Mouse (Mus musculus) thymus, postnatal 14 days (tissue): Measurements from ENCODE around the gene Ptprg.

ENCODE experiments used
- DNase-seq: peaks from one replicate; pipeline ENCODE4 v3.0.0; 2021

Gene Ptprg

DNA sequence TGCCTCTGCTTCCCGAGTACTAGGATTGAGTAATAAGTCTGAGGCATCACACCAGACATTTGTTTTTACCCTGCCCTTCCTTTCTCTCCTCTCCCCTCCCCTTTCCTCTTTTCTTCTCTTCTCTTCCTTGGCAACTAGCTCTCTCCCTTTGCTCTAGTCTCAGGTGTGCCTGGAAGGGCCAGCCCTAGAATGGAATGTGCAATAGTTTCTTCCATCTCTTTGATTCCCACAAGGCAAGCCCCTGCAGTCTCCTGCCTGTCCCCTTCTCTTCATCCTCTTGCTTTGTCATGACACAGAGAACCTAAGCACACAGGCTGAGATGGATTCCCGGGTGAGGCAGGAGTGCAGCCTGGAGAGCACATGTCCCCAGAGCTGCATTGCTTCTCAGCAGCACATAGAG lies 512.4 kb downstream of the Ptprg start:
- no peak for DNase-seq

- DNase-seq = no peak
Measured at GRCm38 (mm10) chr14:12069707-12070106, 516.4 kb downstream of the Ptprg start.

DNA sequence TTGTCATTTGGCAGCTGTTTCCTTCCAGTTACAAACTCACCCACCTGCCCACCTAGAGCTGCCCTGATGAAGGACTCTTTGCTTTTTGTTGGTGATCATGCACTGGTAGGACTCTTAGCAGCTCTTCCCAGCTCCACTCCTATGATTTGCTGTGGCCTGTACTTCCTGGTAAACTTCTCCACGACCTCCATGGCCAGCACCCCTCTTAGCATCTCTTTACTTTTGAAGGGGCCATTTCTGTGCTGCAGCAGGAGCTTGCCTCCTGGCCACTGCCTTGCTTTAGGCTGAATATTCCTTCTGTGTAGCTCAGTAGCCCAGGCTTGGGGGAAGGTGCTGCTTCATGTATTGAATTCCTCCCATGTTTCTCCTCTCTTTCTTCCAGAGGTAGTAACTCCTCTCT lies 517.0 kb downstream of the Ptprg start:
- no peak for DNase-seq

DNA sequence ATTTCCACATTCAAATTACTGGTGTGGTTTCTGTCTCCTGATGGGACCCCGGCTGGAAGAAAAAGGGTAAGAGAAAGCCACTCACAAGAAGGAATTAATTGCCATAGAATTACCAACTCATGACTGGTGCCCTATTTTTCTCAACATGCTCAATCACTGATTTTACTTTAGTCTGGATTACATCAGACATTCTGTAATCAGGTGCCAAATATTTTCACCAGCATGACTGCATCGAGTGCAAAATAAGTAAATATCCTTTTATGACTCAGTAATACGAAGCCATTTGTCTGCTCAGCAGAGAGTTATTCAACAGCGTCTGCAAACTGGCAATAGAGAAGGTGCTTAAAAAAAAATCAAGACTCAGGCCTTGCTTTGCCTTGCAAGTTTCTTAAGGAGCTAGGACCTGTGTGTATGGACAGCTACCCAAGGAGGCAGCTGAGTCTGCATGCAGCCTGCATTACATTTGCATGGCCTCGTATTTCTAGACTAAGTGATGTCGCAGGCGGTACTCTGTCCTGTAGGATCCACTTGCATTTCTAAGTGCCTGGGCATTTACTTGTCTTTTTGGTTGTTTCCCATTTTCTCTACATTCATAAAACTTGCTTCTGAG lies 517.6 kb downstream of the Ptprg start:
- no peak for DNase-seq

GRCm38 (mm10) chr14:12072026-12072861 lies 518.9 kb downstream of the Ptprg start:
- no peak for DNase-seq

DNA sequence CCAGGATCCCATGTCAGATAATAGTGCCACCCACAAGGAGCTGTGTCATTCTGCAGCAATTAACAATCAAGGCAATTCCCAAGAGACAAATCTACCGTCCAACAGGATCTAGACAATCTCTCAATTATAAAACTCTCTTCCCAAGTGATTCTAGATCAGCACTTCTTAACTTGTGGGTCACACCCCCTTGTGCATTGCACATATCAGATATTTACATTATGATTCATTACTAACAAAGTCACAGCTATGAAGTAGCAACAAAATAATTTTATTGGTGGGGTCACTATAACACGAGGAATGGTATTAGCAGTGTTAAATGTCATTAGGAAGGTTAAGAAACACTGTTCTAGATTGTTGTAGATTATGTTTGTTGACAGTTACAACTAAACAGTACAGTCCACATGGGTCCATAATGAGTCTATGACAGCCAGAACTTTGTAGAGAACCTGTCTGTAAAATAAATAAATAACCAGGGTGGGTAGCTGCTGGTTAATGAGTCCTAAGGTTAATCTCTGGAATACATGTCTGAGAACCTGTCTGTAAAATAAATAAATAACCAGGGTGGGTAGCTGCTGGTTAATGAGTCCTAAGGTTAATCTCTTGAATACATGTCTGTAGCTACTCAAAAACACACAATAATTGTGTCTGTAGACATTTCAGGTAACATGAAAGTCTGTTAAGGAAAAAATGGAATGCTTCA lies 520.2 kb downstream of the Ptprg start:
- no peak for DNase-seq

- DNase-seq = no peak
Measured at GRCm38 (mm10) chr14:12077193-12077592, 523.9 kb downstream of the Ptprg start.

GRCm38 (mm10) chr14:12079250-12079649 lies 525.9 kb downstream of the Ptprg start:
- DNase-seq = no peak

- no peak for DNase-seq
Measured at GRCm38 (mm10) chr14:12079833-12080401, 526.6 kb downstream of the Ptprg start.

GRCm38 (mm10) chr14:12082131-12082921 lies 529.0 kb downstream of the Ptprg start:
- no peak for DNase-seq

DNA sequence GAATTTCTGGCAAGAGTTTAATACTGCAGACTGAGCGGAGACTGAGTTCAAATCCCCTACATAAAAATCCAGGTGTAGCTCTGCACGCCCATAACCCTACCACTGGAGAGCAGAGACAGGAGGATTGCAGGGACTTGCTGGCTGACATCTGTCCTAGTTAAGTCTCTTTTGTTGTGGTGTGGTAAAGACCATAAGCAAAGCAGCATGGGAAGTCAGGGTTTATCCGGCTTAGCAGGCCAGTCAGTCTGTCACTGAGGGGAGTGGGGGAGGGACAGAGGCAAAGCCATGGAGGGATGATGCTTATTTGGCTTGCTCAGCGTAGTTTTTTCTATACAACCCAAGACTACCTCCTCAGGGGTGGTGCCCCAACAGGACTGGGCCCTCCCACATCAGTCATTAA lies 530.7 kb downstream of the Ptprg start:
- DNase-seq = no peak

GRCm38 (mm10) chr14:12085078-12085477 lies 531.7 kb downstream of the Ptprg start:
- DNase-seq = no peak

GRCm38 (mm10) chr14:12086167-12086566 lies 532.8 kb downstream of the Ptprg start:
- DNase-seq = no peak

- DNase-seq = no peak
Measured at GRCm38 (mm10) chr14:12089954-12090353, 536.6 kb downstream of the Ptprg start.

GRCm38 (mm10) chr14:12091730-12092129 lies 538.4 kb downstream of the Ptprg start:
- no peak for DNase-seq

GRCm38 (mm10) chr14:12099390-12100333 lies 546.3 kb downstream of the Ptprg start:
- DNase-seq = no peak

DNA sequence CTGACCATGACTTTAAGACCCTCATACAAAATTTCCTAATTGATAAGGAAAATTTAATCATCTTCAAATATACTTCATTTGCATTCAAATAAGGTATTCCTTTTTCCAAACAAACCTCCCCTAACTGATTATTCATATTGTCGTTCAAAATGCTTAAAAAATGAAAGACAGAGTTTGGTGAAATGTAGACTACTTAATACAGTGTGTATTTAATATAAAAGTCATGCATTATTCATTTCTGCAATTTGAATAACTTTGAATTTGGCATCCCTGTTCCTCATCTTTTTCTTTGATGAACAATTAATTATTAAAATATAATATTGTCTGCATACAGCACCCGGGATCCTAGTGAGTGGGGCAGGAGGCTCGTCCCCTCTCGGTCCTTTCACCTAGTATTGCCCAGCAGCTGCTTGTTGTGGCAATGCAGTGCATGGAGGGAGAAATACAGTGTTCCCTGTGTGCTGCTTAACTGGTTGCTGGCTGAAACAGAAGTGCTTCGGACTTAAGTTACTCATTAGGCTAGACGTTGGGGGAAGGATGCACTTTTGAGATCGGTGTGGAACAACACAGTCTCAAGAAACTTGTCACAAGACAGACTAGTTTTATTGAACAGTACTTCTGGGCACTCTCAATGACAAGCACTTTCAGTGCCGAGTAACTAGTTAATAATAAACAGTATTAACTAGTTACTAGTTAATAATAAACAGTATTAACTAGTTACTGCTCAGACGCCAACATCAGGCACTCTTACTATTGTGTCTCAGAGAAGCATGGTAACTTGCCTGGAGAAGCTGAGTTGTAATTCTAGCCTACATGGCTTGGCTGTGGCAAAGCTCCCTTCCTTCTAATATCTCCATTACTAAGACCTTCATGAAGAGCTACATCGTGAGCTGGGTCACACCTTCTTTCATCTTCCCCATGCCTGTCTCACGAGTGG lies 549.3 kb downstream of the Ptprg start:
- DNase-seq = no peak

DNA sequence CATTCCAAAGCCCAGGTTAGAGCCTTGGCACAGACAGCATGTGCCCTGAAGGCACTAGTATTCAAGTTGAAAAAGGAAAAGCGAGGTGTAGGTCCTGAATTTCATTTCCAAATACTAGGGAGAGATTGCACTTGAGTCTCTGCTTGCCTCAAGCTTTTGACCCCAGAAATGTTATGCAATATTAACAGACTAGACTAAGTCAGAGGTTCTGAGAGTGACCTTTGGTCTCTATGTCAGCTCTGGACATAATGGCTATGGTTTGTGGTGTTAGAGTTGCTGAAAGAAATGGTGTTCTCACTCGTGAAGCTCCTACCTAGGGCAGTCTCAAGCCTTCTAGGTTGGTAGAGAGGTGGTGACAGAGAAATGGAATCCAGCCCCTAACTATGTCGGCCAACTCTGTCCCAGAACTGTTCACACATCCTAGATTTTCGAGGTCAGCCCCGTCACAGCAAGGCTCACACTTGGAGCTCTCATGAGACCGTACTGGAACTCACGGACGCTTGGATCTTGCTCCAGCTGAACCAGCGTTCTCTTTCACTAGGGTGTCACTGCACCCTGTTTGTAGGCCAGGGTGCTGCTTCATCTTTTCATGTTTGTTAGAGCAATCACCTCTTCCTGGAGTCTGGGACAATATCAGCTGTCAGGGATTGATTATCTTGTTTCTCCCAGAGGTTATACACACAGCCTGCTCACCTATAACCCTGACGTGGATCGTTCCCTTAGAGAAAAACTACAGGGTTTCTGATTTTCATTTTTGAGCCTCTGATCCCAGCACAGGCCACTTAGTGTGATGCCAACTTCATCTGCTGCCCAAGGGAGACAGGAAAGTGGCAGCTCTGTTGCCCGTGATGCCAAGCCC lies 551.2 kb downstream of the Ptprg start:
- no peak for DNase-seq

- DNase-seq = no peak
Measured at GRCm38 (mm10) chr14:12105156-12105430, 551.8 kb downstream of the Ptprg start.

DNA sequence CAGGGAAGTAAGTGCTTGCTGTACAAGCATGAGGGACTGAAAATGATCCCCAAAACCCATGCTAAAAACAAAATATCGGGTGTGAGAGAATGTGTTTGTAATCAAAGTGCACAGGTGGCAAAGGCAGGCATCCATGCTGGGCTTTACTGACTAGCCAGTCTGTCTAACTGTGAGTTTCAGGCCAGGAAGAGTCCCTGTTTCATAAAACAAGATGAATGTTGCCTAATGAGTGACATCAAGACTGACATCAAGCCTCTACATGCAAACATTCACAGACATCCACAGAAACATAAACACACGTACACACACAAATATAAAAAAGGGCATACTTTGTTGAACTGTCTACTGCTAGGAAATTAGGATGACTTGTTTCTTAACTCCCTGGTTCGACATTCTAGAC lies 552.3 kb downstream of the Ptprg start:
- no peak for DNase-seq
